Mouse (Mus musculus) heart, adult 8-10 months (tissue): Measurements from ENCODE around the gene 3110021N24Rik. TPM values are rescaled to one million over a fixed set of nuclear protein-coding genes. Genes with fewer than 3 reads are reported as not detected.

Source experiments
- DNase-seq: peaks from one replicate; pipeline ENCODE4 v3.0.0; 2022; ENCODE audit warnings: low spot score
- total RNA-seq, 4 experiments: library from RNA; stranded (reverse); gene quantifications; 2 replicates each; pipeline ENCODE4 v1.2.4; 2022

Gene 3110021N24Rik
- total RNA-seq, 4 experiments from 2014 or later: 0.20 to 0.56 (median 0.42) TPM

DNA sequence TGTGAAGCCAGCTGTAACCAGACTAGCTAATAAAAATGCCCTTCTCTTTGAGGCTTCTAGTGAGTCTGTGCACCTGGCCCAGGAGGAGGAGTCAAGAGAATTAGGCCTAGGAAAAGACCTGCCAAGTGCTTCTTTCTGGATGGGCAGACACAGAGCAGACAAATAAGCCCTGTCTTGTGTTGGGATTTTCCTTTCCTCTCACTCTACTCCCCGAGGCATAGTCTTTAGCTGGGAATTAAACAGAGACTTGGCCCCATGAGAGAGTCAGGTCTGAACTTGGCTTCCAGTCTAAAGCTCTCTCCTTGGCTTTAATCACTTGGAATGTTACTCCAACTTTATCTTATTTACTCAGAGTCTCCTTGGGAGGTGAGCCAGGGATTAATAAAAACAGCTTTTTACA, 74.5 kb downstream of the 3110021N24Rik start:
- no peak for DNase-seq

- no peak for DNase-seq
These were observed 77.3 kb downstream of the 3110021N24Rik start for GRCm38 (mm10) chr4:108796701-108797100.

GRCm38 (mm10) chr4:108798083-108798830, 78.8 kb downstream of the 3110021N24Rik start:
- peak; percentile 69 for DNase-seq

GRCm38 (mm10) chr4:108803535-108803934, 84.1 kb downstream of the 3110021N24Rik start:
- DNase-seq: no peak

DNA sequence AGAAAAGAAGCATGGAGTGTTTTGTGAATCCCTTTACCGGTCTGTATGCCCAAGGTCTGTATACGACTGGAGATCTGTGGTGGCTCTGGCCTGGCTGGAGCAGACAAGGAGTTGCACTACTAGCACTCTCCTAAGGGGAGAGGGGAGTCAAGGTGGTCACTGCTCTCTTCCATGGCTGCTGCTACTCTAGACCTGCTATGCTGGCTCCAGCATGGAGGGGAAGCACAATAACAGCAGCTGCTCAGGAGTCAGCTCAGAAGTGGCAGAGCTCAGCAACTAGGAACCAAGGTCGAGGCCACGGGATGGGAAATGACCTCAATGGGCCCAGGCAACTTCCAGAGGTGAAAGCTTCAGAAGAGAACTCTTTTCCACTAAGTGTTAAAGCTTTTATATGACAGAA, 91.7 kb downstream of the 3110021N24Rik start:
- no peak for DNase-seq

DNA sequence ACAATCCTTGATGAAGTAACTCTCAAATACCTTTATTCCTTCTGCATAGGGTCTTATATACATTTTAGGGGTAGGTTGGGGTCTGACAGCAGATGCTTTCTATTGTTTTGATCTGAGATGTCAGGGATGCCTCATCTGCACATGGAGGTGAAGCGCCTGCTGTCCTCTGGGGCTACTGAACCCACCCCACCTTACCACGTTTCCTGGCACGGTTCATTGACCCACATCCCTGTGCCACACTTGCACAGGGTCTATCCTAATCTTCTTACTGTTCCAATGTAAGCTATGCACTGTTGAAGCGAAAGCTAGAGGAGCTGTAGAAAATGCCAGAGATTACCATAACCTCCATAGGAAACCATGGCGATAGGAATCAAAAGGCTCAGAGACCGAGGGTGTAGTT, 92.1 kb downstream of the 3110021N24Rik start:
- DNase-seq: no peak

GRCm38 (mm10) chr4:108825677-108826076, 106.2 kb downstream of the 3110021N24Rik start:
- no peak for DNase-seq

DNA sequence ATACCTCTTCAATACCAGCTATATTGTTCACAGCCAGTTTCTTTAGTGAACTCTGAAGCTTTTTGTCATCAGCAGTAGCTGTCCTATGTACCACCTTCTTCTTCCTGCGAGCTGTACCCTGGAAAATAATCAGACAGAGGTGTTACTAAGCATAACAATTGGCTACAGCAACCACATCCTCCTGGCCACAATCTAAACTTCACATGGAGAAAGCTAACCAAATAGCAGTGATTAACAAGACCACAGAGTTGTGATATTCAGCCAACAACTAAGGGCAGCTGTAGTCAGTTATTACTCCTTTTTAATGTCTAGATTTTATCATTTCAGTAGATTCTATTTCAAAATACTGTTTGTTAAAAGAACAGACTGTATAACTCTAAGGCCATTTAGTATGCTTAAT, 106.6 kb downstream of the 3110021N24Rik start:
- no peak for DNase-seq

GRCm38 (mm10) chr4:108826643-108827042, 107.2 kb downstream of the 3110021N24Rik start:
- no peak for DNase-seq

DNA sequence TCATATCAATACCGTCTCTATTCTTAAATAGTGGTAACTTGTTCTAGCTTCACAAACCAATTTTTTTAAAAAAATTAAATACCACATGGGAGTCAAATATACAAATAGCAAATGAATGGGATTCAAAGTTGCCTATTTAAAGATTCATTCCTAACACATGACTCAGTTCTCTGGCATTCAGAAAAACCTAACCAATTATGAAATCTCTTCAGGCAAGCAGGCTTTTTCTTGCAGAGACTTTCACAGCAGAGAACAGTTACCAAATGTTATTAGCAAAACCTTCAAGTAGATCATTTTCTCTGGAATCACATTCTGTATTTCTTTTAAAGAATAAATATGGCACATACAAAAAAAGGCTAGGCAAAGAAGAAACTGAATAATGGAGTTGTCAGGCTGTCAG, 111.2 kb downstream of the 3110021N24Rik start:
- DNase-seq: no peak

Other genes starting within 250 kb of the 3110021N24Rik start
- gene Prpf38a, start 140.3 kb upstream of the 3110021N24Rik start, total RNA-seq: 10 to 100 TPM; 12.3 to 16.5 (median 13.5) TPM
- gene Orc1, start 140.2 kb upstream of the 3110021N24Rik start, total RNA-seq: under 1 TPM in 1 of 4 experiments, not detected in 3; 0.40 TPM
- gene Cc2d1b, start 99.7 kb upstream of the 3110021N24Rik start, total RNA-seq: 10 to 100 TPM; 15.4 to 15.8 (median 15.8) TPM
- gene Zfyve9, start 61.1 kb downstream of the 3110021N24Rik start, total RNA-seq: 10 to 100 TPM; 26.8 to 30.7 (median 29.0) TPM
- gene Btf3l4, start 114.0 kb downstream of the 3110021N24Rik start, total RNA-seq: 10 to 100 TPM; 71.7 to 87.3 (median 80.1) TPM
- 10 to 100 TPM; 26.2 to 31.4 (median 27.8) TPM for gene Txndc12, start 115.0 kb downstream of the 3110021N24Rik start, total RNA-seq
- 10 to 100 TPM; 21.3 to 27.8 (median 22.5) TPM for gene Kti12, start 128.1 kb downstream of the 3110021N24Rik start, total RNA-seq
- gene A730015C16Rik, start 129.0 kb downstream of the 3110021N24Rik start, total RNA-seq: under 1 TPM in 1 of 4 experiments, not detected in 3; 0.25 TPM
- 1 to 10 TPM in 3 of 4 experiments, under 1 TPM in 1; 0.57 to 1.7 (median 1.4) TPM for gene Rab3b, start 159.4 kb downstream of the 3110021N24Rik start, total RNA-seq